Mouse (Mus musculus): ENCODE measurements at regions not wholly inside any gene's neighbourhood (a gene's known extent, or its start where the extent isn't known, plus 50 kb on each side); places are given as distances from the start of the nearest gene placed in this dataset.

GRCm38 (mm10) chr1:159150351-159150750, 81.8 kb upstream of the Cop1 start:
- peaks cover 16% of the 10 kb centered on the region; the same call in 1 of the 2 replicates for H3K4me1 ChIP-seq (replicated peaks)
- no peak overlapping the region for H3K4me2 ChIP-seq
- H3K4me3 ChIP-seq = no peak overlapping the region
- no peaks in the 10 kb centered on the region for H3K9me3 ChIP-seq
- no peaks in the 10 kb centered on the region for H3K36me3 ChIP-seq
- H3K9ac ChIP-seq = no peak overlapping the region
- ATAC-seq (ENCODE audit: low FRiP score, low read depth) = no peak
- no peaks in the 10 kb centered on the region for H3K27me3 ChIP-seq
- WGBS = 64% methylated on average over 5 of the region's 5 CpGs
- H3K27ac ChIP-seq (replicated peaks) = no peak overlapping the region

- no peak overlapping the region for H3K9ac ChIP-seq
- H3K4me1 ChIP-seq (replicated peaks) = no peaks in the 10 kb centered on the region
- no peaks in the 10 kb centered on the region for H3K9me3 ChIP-seq
- no peak for ATAC-seq (ENCODE audit: low FRiP score, low read depth)
- no peak overlapping the region for H3K4me2 ChIP-seq
- no peak overlapping the region for H3K27ac ChIP-seq (replicated peaks)
- H3K27me3 ChIP-seq = no peaks in the 10 kb centered on the region
- WGBS = 76% methylated on average over 3 of the region's 3 CpGs
- H3K36me3 ChIP-seq = no peaks in the 10 kb centered on the region
- H3K4me3 ChIP-seq = no peak overlapping the region
Observed at GRCm38 (mm10) chr1:159156428-159156827, 75.7 kb upstream of the Cop1 start.

GRCm38 (mm10) chr1:159160035-159160960, 71.8 kb upstream of the Cop1 start:
- Histone ChIP-seq H3K36me3 (no peaks in the 10 kb centered on the region), H3K9me3 (no peaks in the 10 kb centered on the region), H3K9ac (no peak overlapping the region), H3K4me1 (replicated peaks) (no peaks in the 10 kb centered on the region), H3K4me2 (no peak overlapping the region), H3K4me3 (no peak overlapping the region), H3K27me3 (no peaks in the 10 kb centered on the region), H3K27ac (replicated peaks) (no peak overlapping the region)
- no peak for ATAC-seq (ENCODE audit: low FRiP score, low read depth)
- WGBS = 91% methylated on average over 8 of the region's 8 CpGs

GRCm38 (mm10) chr1:159163113-159163885, 68.8 kb upstream of the Cop1 start:
- 66% methylated on average over 4 of the region's 4 CpGs for WGBS
- Histone ChIP-seq H3K9me3 (no peaks in the 10 kb centered on the region), H3K27ac (replicated peaks) (no peak overlapping the region), H3K36me3 (no peaks in the 10 kb centered on the region), H3K9ac (no peak overlapping the region), H3K27me3 (no peaks in the 10 kb centered on the region), H3K4me1 (replicated peaks) (no peaks in the 10 kb centered on the region), H3K4me3 (no peak overlapping the region), H3K4me2 (no peak overlapping the region)
- peak; percentile 38; the same call in 1 of the 2 replicates for ATAC-seq (ENCODE audit: low FRiP score, low read depth)

- H3K9ac ChIP-seq = no peak overlapping the region
- H3K27ac ChIP-seq (replicated peaks) = no peak overlapping the region
- H3K36me3 ChIP-seq = no peaks in the 10 kb centered on the region
- no peak for ATAC-seq (ENCODE audit: low FRiP score, low read depth)
- H3K27me3 ChIP-seq = no peaks in the 10 kb centered on the region
- no peak overlapping the region for H3K4me3 ChIP-seq
- H3K4me2 ChIP-seq = no peak overlapping the region
- H3K4me1 ChIP-seq (replicated peaks) = no peaks in the 10 kb centered on the region
- H3K9me3 ChIP-seq = no peaks in the 10 kb centered on the region
Observed at GRCm38 (mm10) chr1:159182031-159182430, 50.1 kb upstream of the Cop1 start.
